Mouse (Mus musculus): ENCODE results near the gene Dlx2. TPM values are rescaled to one million over a fixed set of nuclear protein-coding genes. Genes with fewer than 3 reads are reported as not detected.

Gene Dlx2
- polyA plus RNA-seq, 1 experiment, result 16.0 TPM

GRCm38 (mm10) chr2:71547829-71548228, 1.3 kb upstream of the Dlx2 start:
- Histone ChIP-seq H3K36me3 (ENCODE audit: control insufficient read depth, insufficient read depth) (peaks cover 7% of the 10 kb centered on the region), H3K79me2 (ENCODE audit: control insufficient read depth, insufficient read depth) (peaks cover 29% of the 10 kb centered on the region), H3K79me3 (ENCODE audit: low read depth) (peaks cover 8% of the 10 kb centered on the region), H3K4me3 (ENCODE audit: insufficient read depth, poor library complexity, severe bottlenecking) (no peak overlapping the region), H3K27me3 (ENCODE audit: control insufficient read depth, insufficient read depth, insufficient read length) (no peaks in the 10 kb centered on the region), H3ac (ENCODE audit: control insufficient read depth, insufficient read length, low read depth) (no peak overlapping the region)
- peak; percentile 62 for TF ChIP-seq CTCF (IDR thresholded peaks at IDR 0.05; ENCODE audit: control insufficient read depth, insufficient read depth, insufficient read length)
- no peak for TF ChIP-seq MYOD1 (IDR thresholded peaks at IDR 0.05; ENCODE audit: control insufficient read depth, insufficient read length, low read depth)
- TF ChIP-seq CEBPB (IDR thresholded peaks at IDR 0.05; ENCODE audit: low read depth), result no peak
- TF ChIP-seq MYOG (IDR thresholded peaks at IDR 0.05; ENCODE audit: control insufficient read depth, extremely low read depth, insufficient read length), result no peak
- TF ChIP-seq MAX (IDR thresholded peaks at IDR 0.05), result no peak
- no peak for TF ChIP-seq FOSL1 (IDR thresholded peaks at IDR 0.05; ENCODE audit: insufficient read depth, low read length, poor library complexity, severe bottlenecking)

- TF ChIP-seq MAX (IDR thresholded peaks at IDR 0.05), result no peak
- no peak for TF ChIP-seq CTCF (IDR thresholded peaks at IDR 0.05; ENCODE audit: control insufficient read depth, insufficient read depth, insufficient read length)
- TF ChIP-seq FOSL1 (IDR thresholded peaks at IDR 0.05; ENCODE audit: insufficient read depth, low read length, poor library complexity, severe bottlenecking), result no peak
- TF ChIP-seq MYOG (IDR thresholded peaks at IDR 0.05; ENCODE audit: control insufficient read depth, extremely low read depth, insufficient read length), result no peak
- TF ChIP-seq CEBPB (IDR thresholded peaks at IDR 0.05; ENCODE audit: low read depth), result no peak
- TF ChIP-seq MYOD1 (IDR thresholded peaks at IDR 0.05; ENCODE audit: control insufficient read depth, insufficient read length, low read depth), result no peak
- TF ChIP-seq USF1 (IDR thresholded peaks at IDR 0.05; ENCODE audit: low read depth), result no peak
- Histone ChIP-seq H3K4me3 (ENCODE audit: insufficient read depth, poor library complexity, severe bottlenecking) (peak overlapping the region; percentile 60), H3K79me3 (ENCODE audit: low read depth) (peaks cover 8% of the 10 kb centered on the region), H3ac (ENCODE audit: control insufficient read depth, insufficient read length, low read depth) (peak overlapping the region; percentile 82), H3K79me2 (ENCODE audit: control insufficient read depth, insufficient read depth) (peaks cover 29% of the 10 kb centered on the region), H3K36me3 (ENCODE audit: control insufficient read depth, insufficient read depth) (peaks cover 7% of the 10 kb centered on the region), H3K27me3 (ENCODE audit: control insufficient read depth, insufficient read depth, insufficient read length) (no peaks in the 10 kb centered on the region)
Observed at GRCm38 (mm10) chr2:71545882-71546639, 493 bp downstream of the Dlx2 start.

GRCm38 (mm10) chr2:71545401-71545881, 1.1 kb downstream of the Dlx2 start:
- Histone ChIP-seq H3K79me3 (ENCODE audit: low read depth) (peaks cover 8% of the 10 kb centered on the region), H3K79me2 (ENCODE audit: control insufficient read depth, insufficient read depth) (peaks cover 29% of the 10 kb centered on the region), H3K4me3 (ENCODE audit: insufficient read depth, poor library complexity, severe bottlenecking) (peak overlapping the region; percentile 60), H3K36me3 (ENCODE audit: control insufficient read depth, insufficient read depth) (peaks cover 7% of the 10 kb centered on the region), H3ac (ENCODE audit: control insufficient read depth, insufficient read length, low read depth) (peak overlapping the region; percentile 82), H3K27me3 (ENCODE audit: control insufficient read depth, insufficient read depth, insufficient read length) (no peaks in the 10 kb centered on the region)
- no peak for TF ChIP-seq CEBPB (IDR thresholded peaks at IDR 0.05; ENCODE audit: low read depth)
- TF ChIP-seq CTCF (IDR thresholded peaks at IDR 0.05; ENCODE audit: control insufficient read depth, insufficient read depth, insufficient read length), result no peak
- TF ChIP-seq MYOD1 (IDR thresholded peaks at IDR 0.05; ENCODE audit: control insufficient read depth, insufficient read length, low read depth), result no peak
- no peak for TF ChIP-seq MYOG (IDR thresholded peaks at IDR 0.05; ENCODE audit: control insufficient read depth, extremely low read depth, insufficient read length)
- no peak for TF ChIP-seq MAX (IDR thresholded peaks at IDR 0.05)
- no peak for TF ChIP-seq USF1 (IDR thresholded peaks at IDR 0.05; ENCODE audit: low read depth)
- no peak for TF ChIP-seq FOSL1 (IDR thresholded peaks at IDR 0.05; ENCODE audit: insufficient read depth, low read length, poor library complexity, severe bottlenecking)

GRCm38 (mm10) chr2:71544391-71545285, 1.9 kb downstream of the Dlx2 start:
- no peak for TF ChIP-seq FOSL1 (IDR thresholded peaks at IDR 0.05; ENCODE audit: insufficient read depth, low read length, poor library complexity, severe bottlenecking)
- no peak for TF ChIP-seq CTCF (IDR thresholded peaks at IDR 0.05; ENCODE audit: control insufficient read depth, insufficient read depth, insufficient read length)
- TF ChIP-seq MAX (IDR thresholded peaks at IDR 0.05), result no peak
- no peak for TF ChIP-seq USF1 (IDR thresholded peaks at IDR 0.05; ENCODE audit: low read depth)
- Histone ChIP-seq H3K27me3 (ENCODE audit: control insufficient read depth, insufficient read depth, insufficient read length) (no peaks in the 10 kb centered on the region), H3ac (ENCODE audit: control insufficient read depth, insufficient read length, low read depth) (peak overlapping the region; percentile 82), H3K36me3 (ENCODE audit: control insufficient read depth, insufficient read depth) (peaks cover 7% of the 10 kb centered on the region), H3K4me3 (ENCODE audit: insufficient read depth, poor library complexity, severe bottlenecking) (peak overlapping the region; percentile 60), H3K79me3 (ENCODE audit: low read depth) (peaks cover 8% of the 10 kb centered on the region), H3K79me2 (ENCODE audit: control insufficient read depth, insufficient read depth) (peaks cover 29% of the 10 kb centered on the region)

- Histone ChIP-seq H3ac (ENCODE audit: control insufficient read depth, insufficient read length, low read depth) (peak overlapping the region; percentile 77), H3K27me3 (ENCODE audit: control insufficient read depth, insufficient read depth, insufficient read length) (no peaks in the 10 kb centered on the region), H3K79me2 (ENCODE audit: control insufficient read depth, insufficient read depth) (peaks cover 29% of the 10 kb centered on the region), H3K4me3 (ENCODE audit: insufficient read depth, poor library complexity, severe bottlenecking) (peak overlapping the region; percentile 60), H3K79me3 (ENCODE audit: low read depth) (peaks cover 8% of the 10 kb centered on the region), H3K36me3 (ENCODE audit: control insufficient read depth, insufficient read depth) (peaks cover 7% of the 10 kb centered on the region)
- no peak for TF ChIP-seq MYOD1 (IDR thresholded peaks at IDR 0.05; ENCODE audit: control insufficient read depth, insufficient read length, low read depth)
- TF ChIP-seq MAX (IDR thresholded peaks at IDR 0.05), result no peak
- TF ChIP-seq MYOG (IDR thresholded peaks at IDR 0.05; ENCODE audit: control insufficient read depth, extremely low read depth, insufficient read length), result no peak
- TF ChIP-seq USF1 (IDR thresholded peaks at IDR 0.05; ENCODE audit: low read depth), result no peak
- no peak for TF ChIP-seq FOSL1 (IDR thresholded peaks at IDR 0.05; ENCODE audit: insufficient read depth, low read length, poor library complexity, severe bottlenecking)
- TF ChIP-seq CTCF (IDR thresholded peaks at IDR 0.05; ENCODE audit: control insufficient read depth, insufficient read depth, insufficient read length), result no peak
- no peak for TF ChIP-seq CEBPB (IDR thresholded peaks at IDR 0.05; ENCODE audit: low read depth)
Observed at GRCm38 (mm10) chr2:71543948-71544347, 2.6 kb downstream of the Dlx2 start.

Measured in C2C12 (cell line).